Mouse (Mus musculus) brain, embryonic 14.5 days (tissue): ENCODE results near the gene Dyrk2. TPM values are rescaled to one million over a fixed set of nuclear protein-coding genes. Genes with fewer than 3 reads are reported as not detected.
A peak's percentile ranks its signal among the peaks of the same experiment; 100 is the strongest.

ENCODE experiments used
- DNase-seq: peaks from one replicate; pipeline ENCODE4 v3.0.0-alpha.2; 2011; ENCODE audit warnings: low read depth
- CTCF ChIP-seq: fragments of 200-500 bp; IDR thresholded peaks from 2 replicates; pipeline ENCODE4 v1.5.1; 2012; ENCODE audit warnings: inconsistent platforms, mild to moderate bottlenecking, moderate library complexity, borderline replicate concordance; ENCODE audit not compliant: insufficient read depth, insufficient read length; ENCODE audit errors: extremely low read depth
- POLR2A ChIP-seq: fragments of 200-500 bp; IDR thresholded peaks from 2 replicates; pipeline ENCODE4 v1.6.1; 2012; ENCODE audit warnings: mild to moderate bottlenecking, inconsistent platforms, borderline replicate concordance; ENCODE audit not compliant: poor library complexity, insufficient read depth, insufficient read length, severe bottlenecking; ENCODE audit errors: extremely low read depth
- polyA plus RNA-seq: library from polyadenylated mRNA; depleted of rRNA; stranded (reverse); fragments of >200 nt; gene quantifications from 2 replicates; pipeline ENCODE4 v1.2.3, GENCODE M21; 2012; rRNA removed

Dyrk2 gene
- polyA plus RNA-seq = 25.5 and 31.8 TPM in 2 replicates

DNA sequence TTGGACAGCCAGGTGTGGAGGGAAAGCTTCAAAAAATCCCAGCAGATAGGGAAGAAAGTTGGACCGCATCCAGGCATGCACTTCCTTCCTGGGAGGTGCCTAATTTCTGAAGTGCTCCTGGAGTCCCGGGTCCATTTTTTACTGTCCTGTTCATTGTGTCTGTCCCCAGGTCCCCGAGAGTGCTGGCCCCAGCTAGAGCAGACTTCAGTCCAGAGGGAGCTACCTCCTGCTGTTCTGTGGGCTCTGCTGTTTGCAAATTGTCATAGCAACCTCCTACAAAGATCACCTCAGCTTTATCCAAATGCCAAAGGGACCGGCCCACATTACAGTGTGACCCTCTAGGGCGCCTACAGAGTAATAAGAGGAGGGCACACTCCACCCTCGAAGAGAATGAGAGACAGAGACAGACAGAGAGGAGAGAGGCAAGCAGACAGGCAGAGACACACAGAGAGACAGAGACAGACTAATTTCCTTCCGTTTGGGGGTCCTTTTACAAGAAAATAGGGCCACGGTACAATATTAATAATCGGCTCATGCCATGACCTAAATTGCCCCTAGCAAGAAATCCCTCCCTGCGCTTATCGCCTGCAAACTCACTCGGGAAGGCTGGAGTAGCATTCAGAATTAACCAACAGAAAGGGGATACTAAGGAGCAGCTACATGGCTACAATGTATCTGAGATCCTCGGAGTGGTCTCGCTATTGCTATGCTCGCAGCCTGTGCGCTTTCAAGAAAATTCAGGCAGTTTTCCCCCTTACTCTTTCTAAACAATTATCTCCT, at the start of gene Dyrk2:
TSS of gene Dyrk2 (minus strand) at position 9 of the 780 bp plus-strand sequence.
- DNase-seq = peak; percentile 62
- TF ChIP-seq POLR2A (no peak), CTCF (no peak)

GRCm38 (mm10) chr10:118902625-118903024, 32.6 kb upstream of the Dyrk2 start:
- peak; percentile 73 for DNase-seq
- TF ChIP-seq CTCF (no peak), POLR2A (no peak)

DNA sequence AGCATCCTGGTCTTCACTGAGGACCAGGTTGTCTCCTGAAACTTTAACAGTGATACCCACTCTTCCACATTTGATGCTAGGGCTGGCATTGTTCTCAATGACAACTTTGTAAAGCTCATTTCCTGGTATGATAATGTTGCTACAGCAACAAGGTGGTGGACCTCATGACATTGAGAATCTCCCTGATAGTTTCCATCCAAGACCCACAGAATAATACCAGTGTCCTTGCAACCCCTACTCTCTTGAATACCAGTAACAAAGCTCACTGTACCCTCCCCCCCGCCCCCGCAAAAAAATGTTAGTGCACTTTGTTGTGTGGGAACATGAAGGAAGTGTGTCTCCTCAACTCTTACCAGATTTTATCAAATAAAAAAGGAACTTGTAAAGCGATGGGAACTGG, 23.6 kb upstream of the Dyrk2 start:
- no peak for TF ChIP-seq CTCF
- no peak for DNase-seq

DNA sequence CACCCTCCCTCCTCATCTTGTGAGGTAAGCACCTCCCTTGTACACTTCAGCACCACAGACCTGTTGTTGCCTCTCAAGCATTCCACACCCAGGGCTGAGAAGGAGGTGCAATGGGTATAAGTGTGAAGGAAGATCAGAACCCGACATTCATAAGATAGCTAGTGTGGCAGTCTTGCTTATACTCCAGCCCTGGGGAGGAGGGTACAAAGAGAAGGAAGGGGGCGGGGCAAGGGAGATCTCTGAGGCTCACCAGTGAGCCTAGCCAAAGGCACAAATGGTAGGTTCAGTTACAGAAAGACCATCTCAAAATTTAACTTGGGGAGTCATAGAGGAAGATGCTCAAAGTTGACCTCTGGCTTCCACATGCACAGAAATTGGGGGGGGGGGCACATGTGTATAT, 14.1 kb upstream of the Dyrk2 start:
- no peak for TF ChIP-seq POLR2A
- no peak for TF ChIP-seq CTCF
- DNase-seq = no peak

- TF ChIP-seq POLR2A (no peak), CTCF (no peak)
- no peak for DNase-seq
These were observed 13.3 kb upstream of the Dyrk2 start for GRCm38 (mm10) chr10:118883317-118883716.

DNA sequence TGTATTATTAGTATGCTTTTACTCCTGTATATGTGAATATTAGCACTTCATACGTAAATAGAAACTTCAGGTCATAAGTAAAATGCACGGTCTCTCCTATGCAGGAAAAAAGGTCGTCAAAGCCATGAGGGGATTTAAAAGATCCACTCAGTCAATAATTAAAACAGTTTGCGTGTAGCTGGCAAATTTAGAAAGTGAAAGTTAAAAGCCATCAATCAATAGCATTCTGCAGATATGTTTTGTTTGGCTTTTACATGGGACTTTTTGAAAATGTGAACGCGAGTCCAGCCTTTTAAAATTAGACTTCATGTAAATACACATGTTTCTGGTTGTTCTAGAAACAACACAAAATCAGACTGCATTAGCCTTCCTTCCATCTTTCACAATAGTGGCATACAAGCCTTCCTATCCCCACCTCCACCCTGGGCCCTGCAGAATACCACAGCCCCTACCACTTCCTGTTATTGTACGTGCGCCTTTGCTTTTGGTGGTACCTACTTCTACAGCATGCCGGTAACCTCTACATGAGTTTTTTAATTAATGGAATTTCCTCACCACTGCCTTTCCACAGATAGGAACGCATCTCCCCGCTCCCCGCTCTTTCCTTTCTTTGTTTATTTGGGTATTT, 12.4 kb upstream of the Dyrk2 start:
- no peak for DNase-seq
- TF ChIP-seq POLR2A (no peak), CTCF (no peak)

DNA sequence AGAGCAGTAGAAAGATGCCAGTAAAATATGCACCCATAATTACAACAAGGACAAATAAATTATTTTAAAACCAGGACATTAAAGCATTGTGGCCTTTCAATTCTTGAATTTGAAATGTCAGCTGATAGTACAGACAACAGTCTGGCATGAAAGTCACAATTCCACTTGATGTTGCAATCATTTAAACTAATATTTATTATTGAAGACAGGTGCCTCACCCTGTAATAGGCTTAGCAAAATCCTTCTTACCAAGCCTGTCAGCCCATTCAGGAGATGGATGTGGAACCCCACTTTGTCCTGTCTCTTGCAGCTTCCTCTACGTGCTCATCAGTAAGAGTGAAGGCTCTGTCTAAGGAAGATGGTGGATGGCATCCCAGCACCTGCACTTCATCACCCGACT, 10.8 kb upstream of the Dyrk2 start:
- DNase-seq = no peak
- TF ChIP-seq CTCF (no peak), POLR2A (no peak)

DNA sequence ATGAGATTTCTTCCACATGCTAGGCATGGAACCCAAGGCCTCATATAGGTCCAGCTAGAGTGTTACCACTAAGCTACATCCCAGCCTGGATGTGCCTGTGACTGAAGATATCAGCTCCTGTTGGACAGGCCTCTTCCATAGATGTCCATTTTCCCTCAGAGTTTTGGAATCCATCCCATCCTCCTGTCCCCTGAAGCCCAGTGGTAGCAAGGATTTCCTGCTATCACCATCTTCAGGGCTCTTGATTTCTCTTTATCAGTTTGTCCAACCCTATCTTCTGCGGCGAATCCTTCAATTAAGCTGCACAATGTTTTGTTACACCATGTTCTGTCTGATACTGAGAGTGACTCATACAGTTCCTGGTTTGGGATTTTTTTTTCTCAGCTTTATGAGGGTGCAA, 2.2 kb upstream of the Dyrk2 start:
- no peak for TF ChIP-seq CTCF
- TF ChIP-seq POLR2A = no peak
- DNase-seq = no peak

GRCm38 (mm10) chr10:118869591-118870001, 413 bp downstream of the Dyrk2 start:
- DNase-seq = peak; percentile 87
- TF ChIP-seq POLR2A = 0 out of 2 replicates have a peak, but pooled peaks have one; percentile 12
- no peak for TF ChIP-seq CTCF

DNA sequence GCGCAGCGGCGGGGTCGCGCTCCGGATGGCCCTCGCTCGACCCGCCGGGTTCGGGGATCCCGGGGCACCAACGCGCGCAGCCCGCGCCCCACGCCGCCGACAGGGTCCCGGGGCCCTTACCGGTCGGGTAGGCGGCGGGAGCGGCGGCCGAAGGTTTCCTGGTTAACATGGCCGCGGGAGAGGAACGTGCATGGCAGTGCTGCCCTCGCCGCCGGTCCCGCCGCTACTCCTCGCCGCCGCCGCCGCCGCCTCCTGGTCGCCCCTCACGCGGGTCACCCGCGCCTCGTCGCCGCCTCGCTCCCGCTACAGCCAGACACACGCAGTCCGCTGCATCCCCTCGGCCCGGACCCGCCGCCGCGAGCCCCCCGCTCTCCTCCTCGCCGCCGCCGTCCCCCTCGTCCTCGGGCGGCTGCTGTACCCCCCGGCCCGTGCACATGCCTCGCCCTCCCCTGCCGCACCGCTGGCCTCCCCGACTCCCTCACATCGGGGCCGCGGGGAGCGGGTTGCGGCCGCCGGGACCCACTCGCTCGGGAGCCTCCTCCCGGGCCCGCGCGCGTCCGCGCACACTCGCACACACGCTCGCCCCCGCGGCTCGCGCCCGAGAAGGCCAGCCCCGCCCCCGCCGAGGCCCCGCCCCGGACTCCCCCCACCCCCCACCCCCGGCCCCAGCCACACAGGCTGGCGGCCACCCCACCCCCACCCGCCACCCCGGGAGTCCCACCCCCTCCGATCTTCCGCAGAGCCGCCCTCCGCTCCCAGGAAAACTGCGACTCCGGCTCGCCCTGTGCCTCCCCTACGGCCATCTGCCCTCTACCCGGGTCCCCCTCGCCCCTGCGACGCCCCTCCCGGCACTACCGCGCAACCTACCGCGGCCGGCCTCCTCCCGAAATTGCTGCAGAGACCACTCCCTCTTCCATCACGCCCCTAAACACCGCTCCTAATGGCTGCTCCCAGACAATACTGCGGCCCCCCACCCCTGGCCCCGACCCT, 1.1 kb downstream of the Dyrk2 start:
- TF ChIP-seq CTCF (no peak), POLR2A (peak; percentile 99)
- peak; percentile 93 for DNase-seq
